Mouse (Mus musculus) G1E (cell line): ENCODE data around the gene Ttc25.

Source experiments
- CTCF ChIP-seq: IDR thresholded peaks from 2 replicates; pipeline ENCODE4 v1.5.1; 2012; ENCODE audit warnings: low read depth, low read length, inconsistent platforms, mixed read lengths
- GATA1 ChIP-seq: IDR thresholded peaks from 2 replicates; pipeline ENCODE4 v1.6.1; 2012; ENCODE audit warnings: borderline replicate concordance, low read length, inconsistent platforms, mixed read lengths

GRCm38 (mm10) chr11:100524987-100525630 is 20.3 kb upstream of the Ttc25 start:
- TF ChIP-seq CTCF = no peak
- TF ChIP-seq GATA1 = no peak
